In genomic region chr14:49277642-49278041, GRCm38 (mm10) we compare ENCODE assay signal across 21 mouse cellular contexts. TPM values are rescaled to one million over a fixed set of nuclear protein-coding genes. Genes with fewer than 3 reads are reported as not detected.
"Had no signal": no experiment of that assay in that cellular context is flagged by ENCODE, and none has a peak within 500 bp of the region (broad histone marks: within the 10 kb centered on the region; RNA-seq: fewer than 3 reads in every experiment).

No protein-coding gene starts in this region.

- ATAC-seq: hindbrain, postnatal 0 days; lung, postnatal 0 days had no signal

- H3K9ac ChIP-seq: liver, embryonic 15.5 days; neural tube, embryonic 15.5 days had no signal

- H3K9me3 ChIP-seq: limb, embryonic 10.5 days; liver, embryonic 15.5 days; midbrain, embryonic 10.5 days; neural tube, embryonic 15.5 days had no signal

- H3K36me3 ChIP-seq: limb, embryonic 10.5 days; liver, embryonic 15.5 days; midbrain, embryonic 10.5 days; neural tube, embryonic 15.5 days had no signal

- DNase-seq: lung, adult 2 months; lung, postnatal 36 days; midbrain, embryonic 14.5 days; right cerebral cortex, adult 18-20 months; right cerebral cortex, postnatal 25 days; thymus, adult 2 months; thymus, postnatal 25 days had no signal

- H3K27me3 ChIP-seq: liver, embryonic 15.5 days; neural tube, embryonic 15.5 days had no signal

- H3K4me1 ChIP-seq: limb, embryonic 10.5 days; liver, embryonic 15.5 days; midbrain, embryonic 10.5 days; neural tube, embryonic 15.5 days had no signal

- H3K27ac ChIP-seq: hindbrain, postnatal 0 days; left cerebral cortex, adult 2 months; limb, embryonic 10.5 days; liver, embryonic 15.5 days; midbrain, embryonic 10.5 days; neural tube, embryonic 15.5 days had no signal

- H3K4me3 ChIP-seq: left cerebral cortex, adult 2 months; limb, embryonic 10.5 days; liver, embryonic 15.5 days; midbrain, embryonic 10.5 days; myocyte; neural tube, embryonic 15.5 days had no signal

- H3K4me2 ChIP-seq: liver, embryonic 11.5 days; liver, embryonic 15.5 days; neural tube, embryonic 15.5 days had no signal

RNA-seq across cellular contexts. Expression of gene ccdc198, which starts 32.4 kb away (rescaled TPM):
- total RNA-seq: hindbrain, postnatal 0 days; layer of hippocampus, postnatal 25 days; left cerebral cortex, adult 2 months; left cerebral cortex, postnatal 14 days; megakaryocyte progenitor cell, adult 5-6 weeks had no signal
- polyA plus RNA-seq: limb, embryonic 14.5 days; lung, adult 2 months; myocyte; thymus, adult 2 months; urinary bladder, adult 2 months had no signal
